Mouse (Mus musculus): ENCODE measurements around the gene Pde6b.

GRCm38 (mm10) chr5:108385632-108386031, 2.6 kb upstream of the Pde6b start:
- TF ChIP-seq CTCF (IDR thresholded peaks at IDR 0.05) (no peak), EP300 (IDR thresholded peaks at IDR 0.05) (no peak)

All from lung, postnatal 0 days (tissue).